Comparison of ENCODE assay signal across 9 mouse cellular contexts in the genomic region with DNA sequence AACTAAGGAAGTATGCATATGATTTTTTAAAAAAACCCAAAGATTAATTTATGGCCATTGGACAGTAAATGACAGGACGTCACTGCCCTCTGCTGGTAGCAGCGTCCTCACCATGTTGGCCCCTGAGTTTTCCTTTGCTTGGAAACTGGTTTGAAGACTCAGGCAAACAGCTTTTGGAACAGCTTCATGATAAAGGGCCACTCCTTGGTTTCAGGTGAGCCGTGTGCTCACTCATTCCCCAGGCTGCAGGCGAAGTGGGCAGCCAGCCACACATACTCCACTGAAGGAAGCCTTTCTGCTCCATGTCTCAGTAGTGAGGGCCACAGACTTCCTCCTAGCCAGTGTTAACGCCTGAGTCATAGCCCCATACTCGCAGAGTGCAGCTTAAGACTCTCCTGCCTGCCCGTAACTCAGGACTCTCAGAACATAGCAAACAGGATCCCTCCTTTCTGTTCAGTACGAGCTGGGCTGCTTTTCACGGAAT.
DNase-seq lines count a peak whose midpoint lies in the region; ATAC-seq and TF ChIP-seq lines count a peak whose summit lies in the region.
"Had no signal": no experiment of that assay in that cellular context is flagged by ENCODE, and none has a peak within 500 bp of the region (broad histone marks: within the 10 kb centered on the region; RNA-seq: fewer than 3 reads in every experiment).

No protein-coding gene starts in this region.

- H3K79me2 ChIP-seq in heart, adult 2 months (replicated peaks; ENCODE audit: control insufficient read depth, insufficient read depth, low read length): no peaks in the 10 kb centered on the region

- H3K9me3 ChIP-seq in heart, embryonic 11.5 days (replicated peaks; ENCODE audit: control insufficient read depth, low read length): no peaks in the 10 kb centered on the region
- H3K9me3 ChIP-seq in hindbrain, postnatal 0 days (ENCODE audit: low read length): no peaks in the 10 kb centered on the region
- no peaks in the 10 kb centered on the region for H3K9me3 ChIP-seq in stomach, embryonic 14.5 days (ENCODE audit: control insufficient read depth, low read depth, low read length)
- H3K9me3 ChIP-seq: embryonic facial prominence, embryonic 12.5 days had no signal

- ATAC-seq in heart, embryonic 11.5 days (replicated peaks; ENCODE audit: insufficient number of reproducible peaks, low FRiP score, low TSS enrichment): no peak
- no peak for ATAC-seq in hindbrain, postnatal 0 days
- peak; percentile 66 for ATAC-seq in stomach, embryonic 14.5 days (ENCODE audit: insufficient number of reproducible peaks, insufficient read depth, low FRiP score, low read depth)

- TF ChIP-seq POLR2A in heart, adult 2 months (IDR thresholded peaks at IDR 0.05; ENCODE audit: insufficient read depth, low read depth, low read length): no peak

- H3K27ac ChIP-seq in heart, adult 2 months: no peak overlapping the region
- no peak overlapping the region for H3K27ac ChIP-seq in heart, embryonic 11.5 days (ENCODE audit: low read depth, low read length)
- no peak overlapping the region for H3K27ac ChIP-seq in hindbrain, postnatal 0 days
- H3K27ac ChIP-seq in stomach, embryonic 14.5 days (ENCODE audit: low read length): peak overlapping the region; percentile 28; the same call in 1 of the 2 replicates
- H3K27ac ChIP-seq: embryonic facial prominence, embryonic 12.5 days had no signal

- no peaks in the 10 kb centered on the region for H3K36me3 ChIP-seq in heart, adult 2 months (ENCODE audit: control insufficient read depth, insufficient read depth, low read length)
- H3K36me3 ChIP-seq in heart, embryonic 11.5 days (ENCODE audit: control insufficient read depth, insufficient read depth, low read length): no peaks in the 10 kb centered on the region
- no peaks in the 10 kb centered on the region for H3K36me3 ChIP-seq in hindbrain, postnatal 0 days (ENCODE audit: insufficient read depth, low read length)
- H3K36me3 ChIP-seq in stomach, embryonic 14.5 days (ENCODE audit: control insufficient read depth, insufficient read depth, low read length): no peaks in the 10 kb centered on the region
- H3K36me3 ChIP-seq: embryonic facial prominence, embryonic 12.5 days had no signal

- H3K9ac ChIP-seq in heart, adult 2 months (ENCODE audit: low read depth, low read length): no peak overlapping the region
- H3K9ac ChIP-seq in heart, embryonic 11.5 days (ENCODE audit: low read depth, low read length): no peak overlapping the region
- no peak overlapping the region for H3K9ac ChIP-seq in hindbrain, postnatal 0 days (replicated peaks; ENCODE audit: low read length)
- H3K9ac ChIP-seq in stomach, embryonic 14.5 days (replicated peaks; ENCODE audit: low read depth, low read length): no peak overlapping the region
- H3K9ac ChIP-seq: embryonic facial prominence, embryonic 12.5 days had no signal

- no peak overlapping the region for H3K4me3 ChIP-seq in heart, adult 2 months
- no peak overlapping the region for H3K4me3 ChIP-seq in heart, embryonic 11.5 days (ENCODE audit: low read depth, low read length)
- H3K4me3 ChIP-seq in hindbrain, postnatal 0 days (ENCODE audit: low read length): no peak overlapping the region
- H3K4me3 ChIP-seq in stomach, embryonic 14.5 days (ENCODE audit: low read depth, low read length): no peak overlapping the region
- H3K4me3 ChIP-seq: embryonic facial prominence, embryonic 12.5 days had no signal

- 23% methylated on average over 9 of the region's 9 CpGs for WGBS in heart, adult 2 months
- WGBS in heart, embryonic 11.5 days (ENCODE audit: insufficient replicate concordance): 30% methylated on average over 9 of the region's 9 CpGs
- 41% methylated on average over 9 of the region's 9 CpGs for WGBS in hindbrain, postnatal 0 days
- WGBS in stomach, embryonic 14.5 days: 33% methylated on average over 9 of the region's 9 CpGs

- no peaks in the 10 kb centered on the region for H3K27me3 ChIP-seq in heart, adult 2 months (ENCODE audit: control insufficient read depth, insufficient read depth, low read length)
- no peaks in the 10 kb centered on the region for H3K27me3 ChIP-seq in heart, embryonic 11.5 days (ENCODE audit: control insufficient read depth, insufficient read depth, low read length)
- H3K27me3 ChIP-seq in hindbrain, postnatal 0 days (ENCODE audit: insufficient read depth, low read length): 0 out of 2 replicates have a peak, but pooled peaks cover 3% of the 10 kb centered on the region
- H3K27me3 ChIP-seq in stomach, embryonic 14.5 days (ENCODE audit: control insufficient read depth, insufficient read depth, low read length): no peaks in the 10 kb centered on the region

- peak; percentile 57 to 81 for DNase-seq in heart, adult 2 months
- DNase-seq in adrenal gland, adult 2 months: peak; percentile 73
- peak; percentile 59 for DNase-seq in embryo, embryonic 11.5 days (ENCODE audit: low read depth, low spot score)
- peak; percentile 86 for DNase-seq in hindbrain, postnatal 0 days (ENCODE audit: low spot score)
- DNase-seq in left cerebral cortex, adult 11 months (ENCODE audit: low spot score): peak; percentile 19
- peak; percentile 83 to 88 for DNase-seq in lung, postnatal 4 days

- peak; percentile 93 for TF ChIP-seq CTCF in heart, adult 2 months (IDR thresholded peaks at IDR 0.05)
- TF ChIP-seq CTCF in hindbrain, postnatal 0 days (IDR thresholded peaks at IDR 0.05; ENCODE audit: low read depth): peak; percentile 87

- H3K4me1 ChIP-seq in heart, adult 2 months (ENCODE audit: control insufficient read depth, insufficient read depth, low read length): no peaks in the 10 kb centered on the region
- H3K4me1 ChIP-seq in heart, embryonic 11.5 days (ENCODE audit: control insufficient read depth, insufficient read depth, low read length): peaks cover 15% of the 10 kb centered on the region
- 0 out of 2 replicates have a peak, but pooled peaks cover 1% of the 10 kb centered on the region for H3K4me1 ChIP-seq in hindbrain, postnatal 0 days (ENCODE audit: insufficient read depth, low read length)
- peaks cover 10% of the 10 kb centered on the region for H3K4me1 ChIP-seq in stomach, embryonic 14.5 days (ENCODE audit: control insufficient read depth, insufficient read depth, low read length)

- no peak overlapping the region for H3K4me2 ChIP-seq in heart, embryonic 11.5 days
- no peak overlapping the region for H3K4me2 ChIP-seq in hindbrain, postnatal 0 days (ENCODE audit: low read depth, low read length)
- no peak overlapping the region for H3K4me2 ChIP-seq in stomach, embryonic 14.5 days (replicated peaks; ENCODE audit: low read depth, low read length)
- H3K4me2 ChIP-seq: embryonic facial prominence, embryonic 12.5 days had no signal

- peak; percentile 68; the same call in 1 of the 2 replicates for TF ChIP-seq EP300 in heart, adult 2 months (IDR thresholded peaks at IDR 0.05; ENCODE audit: insufficient read depth, low read depth, low read length)

- intact Hi-C loops in heart, adult 2 months (cut with DNase I): loop anchor here (1.0 to 2.0 kb wide), 4 partner anchors 34 to 405 kb away; no protein-coding TSS in a partner anchor

Comparison
In these comparisons a context has a peak if more than half of its experiments do, and no peak if none do; other contexts are left out.
1. DNase-seq: peak in every context shown above with its lines; median percentile 86 in hindbrain, postnatal 0 days; 86 in lung, postnatal 4 days; 73 in adrenal gland, adult 2 months; 69 in heart, adult 2 months; 59 in embryo, embryonic 11.5 days; 19 in left cerebral cortex, adult 11 months.